Mouse (Mus musculus): ENCODE data around the gene Pm20d1. TPM values are rescaled to one million over a fixed set of nuclear protein-coding genes. Genes with fewer than 3 reads are reported as not detected.

The Pm20d1 gene
- total and polyA plus RNA-seq, 3 experiments, result 0.17 to 0.53 (median 0.21) TPM

DNA sequence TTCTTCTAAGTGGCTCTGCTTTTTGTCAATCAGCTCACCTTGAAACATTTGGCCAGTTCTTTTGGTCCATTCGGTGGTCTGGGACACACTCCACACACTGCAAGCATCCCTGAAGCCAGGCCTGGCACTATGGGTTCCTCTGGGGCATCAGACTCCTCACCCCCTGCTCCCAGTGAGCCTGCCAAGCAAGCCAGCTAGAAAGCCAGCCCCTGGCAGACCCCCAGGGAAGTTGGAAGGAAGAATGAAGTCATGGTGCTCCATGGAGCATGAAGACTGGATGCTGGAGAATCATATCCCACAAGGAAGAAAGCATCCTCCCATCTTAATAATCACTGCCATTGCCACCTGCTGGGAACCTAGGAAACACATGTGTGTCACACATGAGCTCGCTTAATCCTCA, 48.5 kb upstream of the Pm20d1 start:
- Histone ChIP-seq H3K9me3 (replicated peaks; ENCODE audit: low read length) (no peaks in the 10 kb centered on the region), H3K36me3 (replicated peaks in 1 of 2; ENCODE audit: control insufficient read depth in 1 of 2, insufficient read depth in 1 of 2, low read length in 1 of 2) (no peaks in the 10 kb centered on the region), H3K79me2 (replicated peaks; ENCODE audit: control insufficient read depth, extremely low read depth, insufficient read depth, poor library complexity, severe bottlenecking) (no peaks in the 10 kb centered on the region), H3K9ac (ENCODE audit: insufficient read depth, low read depth) (no peak overlapping the region), H3K4me1 (ENCODE audit: control insufficient read depth in 1 of 2, insufficient read depth in 2 of 2) (peaks cover 3 to 65% of the 10 kb centered on the region in 2 experiments), H3K27me3 (replicated peaks) (peaks cover 2% of the 10 kb centered on the region), H3K27ac (ENCODE audit: insufficient read depth, low read depth) (no peak overlapping the region), H3K4me3 (replicated peaks in 1 of 3; ENCODE audit: low read depth in 2 of 3, low read length in 2 of 3, poor library complexity in 1 of 3) (no peak overlapping the region), H3K4me2 (ENCODE audit: insufficient read depth, low read depth, poor library complexity, severe bottlenecking) (no peak overlapping the region)
- TF ChIP-seq ZMIZ1 (IDR thresholded peaks at IDR 0.05; ENCODE audit: low read depth, low read length), result no peak
- no peak for TF ChIP-seq KAT2A (IDR thresholded peaks at IDR 0.05; ENCODE audit: insufficient replicate concordance, low read length)
- TF ChIP-seq CHD1 (IDR thresholded peaks at IDR 0.05; ENCODE audit: low read depth, low read length), result no peak
- TF ChIP-seq GABPA (IDR thresholded peaks at IDR 0.05; ENCODE audit: insufficient replicate concordance, low read depth, low read length), result no peak
- TF ChIP-seq ZNF384 (IDR thresholded peaks at IDR 0.05; ENCODE audit: low read depth, low read length), result no peak
- no peak for TF ChIP-seq MXI1 (IDR thresholded peaks at IDR 0.05; ENCODE audit: low read depth, low read length)
- TF ChIP-seq USF2 (conservative IDR thresholded peaks at IDR 0.05; ENCODE audit: low read depth, low read length), result no peak
- TF ChIP-seq SMC3 (IDR thresholded peaks at IDR 0.05; ENCODE audit: low read depth, low read length), result no peak
- no peak for TF ChIP-seq RAD21 (IDR thresholded peaks at IDR 0.05; ENCODE audit: low read depth, low read length)
- TF ChIP-seq ETS1 (conservative IDR thresholded peaks at IDR 0.05; ENCODE audit: low read depth, low read length), result no peak
- TF ChIP-seq TCF12 (IDR thresholded peaks at IDR 0.05; ENCODE audit: low read depth, low read length), result no peak
- TF ChIP-seq ZC3H11A (IDR thresholded peaks at IDR 0.05; ENCODE audit: low read depth, low read length), result no peak
- TF ChIP-seq JUN (IDR thresholded peaks at IDR 0.05; ENCODE audit: insufficient read depth, low read depth, low read length), result no peak
- no peak for TF ChIP-seq NRF1 (IDR thresholded peaks at IDR 0.05; ENCODE audit: low read depth, low read length)
- TF ChIP-seq RCOR1 (conservative IDR thresholded peaks at IDR 0.05; ENCODE audit: low read depth, low read length), result no peak
- TF ChIP-seq IRF4 (IDR thresholded peaks at IDR 0.05; ENCODE audit: low read depth, low read length), result no peak
- TF ChIP-seq ZKSCAN1 (IDR thresholded peaks at IDR 0.05; ENCODE audit: borderline replicate concordance, low read depth, low read length), result no peak
- no peak for TF ChIP-seq MEF2A (IDR thresholded peaks at IDR 0.05; ENCODE audit: borderline replicate concordance, low read depth, low read length)
- no peak for DNase-seq (ENCODE audit: extremely low read depth)
- in situ Hi-C loops (cut with MboI; ENCODE audit: low pct_ligation_motif_present, low pct_unique_long_range_greater_than_20kb, low sequenced_read_pairs) (loop anchor here (5.0 kb wide), 1 partner anchor 86 kb away; no protein-coding TSS in a partner anchor), dilution Hi-C loops (cut with MboI; ENCODE audit: extremely low pct_ligation_motif_present, extremely low pct_unique_long_range_greater_than_20kb, low sequenced_read_pairs) (no loop called here)

DNA sequence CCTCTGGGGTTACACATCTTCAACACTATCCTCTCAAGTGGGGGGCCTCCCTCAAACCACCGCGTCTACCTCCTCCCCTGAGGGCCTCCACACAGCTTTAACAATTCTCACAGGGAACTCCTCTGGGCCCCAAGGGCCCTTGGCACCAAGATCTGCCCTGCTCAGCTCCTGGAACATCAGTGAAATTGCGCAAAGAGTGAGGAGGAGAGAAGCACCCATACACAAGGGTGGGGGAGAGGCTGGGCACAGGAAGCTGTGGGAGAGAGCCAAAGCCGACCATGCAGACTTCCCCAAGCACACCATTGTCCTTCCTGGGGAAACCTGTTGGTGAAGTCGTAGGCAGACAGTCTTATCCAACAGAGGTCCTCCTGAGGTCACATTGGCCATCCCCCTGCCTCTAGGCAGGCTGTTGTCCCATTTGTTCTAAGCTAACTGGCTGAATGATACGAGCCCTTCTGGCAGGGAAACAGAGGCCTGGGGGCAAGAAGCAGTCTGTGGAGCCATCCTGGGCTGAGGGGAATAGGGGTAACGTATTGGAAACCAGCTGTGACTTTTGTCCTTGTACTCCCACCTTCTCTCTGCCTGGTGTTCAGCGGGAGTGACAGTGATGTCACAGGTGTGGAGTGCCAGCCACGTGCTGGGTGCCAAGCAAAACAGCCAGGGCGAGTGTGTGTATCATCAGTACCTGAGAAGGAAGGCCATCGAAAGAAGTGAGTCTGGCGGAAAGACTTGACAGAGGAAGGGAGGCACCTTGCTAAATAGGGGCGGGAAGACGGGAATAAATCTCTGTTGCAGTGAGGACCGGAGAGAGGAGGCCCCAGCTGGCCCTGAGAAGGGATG, 47.3 kb upstream of the Pm20d1 start:
- no peaks in the 10 kb centered on the region for H3K9me3 ChIP-seq (replicated peaks; ENCODE audit: low read length)
- TF ChIP-seq MEF2A (IDR thresholded peaks at IDR 0.05; ENCODE audit: borderline replicate concordance, low read depth, low read length), result no peak
- no peak for TF ChIP-seq RAD21 (IDR thresholded peaks at IDR 0.05; ENCODE audit: low read depth, low read length)
- TF ChIP-seq MAX (IDR thresholded peaks at IDR 0.05; ENCODE audit: low read length), result no peak
- no peak for TF ChIP-seq CHD1 (IDR thresholded peaks at IDR 0.05; ENCODE audit: low read depth, low read length)
- no peak for TF ChIP-seq CTCF (conservative IDR thresholded peaks at IDR 0.05 in 1 of 2, IDR thresholded peaks at IDR 0.05 in 1 of 2; ENCODE audit: low read depth in 2 of 2, low read length in 2 of 2)
- no peak for TF ChIP-seq MYC (IDR thresholded peaks at IDR 0.05; ENCODE audit: low read depth, low read length)
- TF ChIP-seq MAZ (IDR thresholded peaks at IDR 0.05; ENCODE audit: low read depth, low read length), result no peak
- no peak for TF ChIP-seq HCFC1 (IDR thresholded peaks at IDR 0.05; ENCODE audit: low read depth, low read length)
- no peak for TF ChIP-seq RCOR1 (conservative IDR thresholded peaks at IDR 0.05; ENCODE audit: low read depth, low read length)
- no peak for TF ChIP-seq SMC3 (IDR thresholded peaks at IDR 0.05; ENCODE audit: low read depth, low read length)
- TF ChIP-seq ZNF384 (IDR thresholded peaks at IDR 0.05; ENCODE audit: low read depth, low read length), result no peak
- TF ChIP-seq E2F4 (IDR thresholded peaks at IDR 0.05; ENCODE audit: insufficient replicate concordance, low read depth, low read length), result no peak
- no peak for TF ChIP-seq SIN3A (IDR thresholded peaks at IDR 0.05; ENCODE audit: low read length)
- TF ChIP-seq NRF1 (IDR thresholded peaks at IDR 0.05; ENCODE audit: low read depth, low read length), result no peak
- no peaks in the 10 kb centered on the region for H3K36me3 ChIP-seq (replicated peaks in 1 of 2; ENCODE audit: control insufficient read depth in 1 of 2, insufficient read depth in 1 of 2, low read length in 1 of 2)
- in situ Hi-C loops (cut with MboI; ENCODE audit: low pct_ligation_motif_present, low pct_unique_long_range_greater_than_20kb, low sequenced_read_pairs), result loop anchor here (5.0 kb wide), 1 partner anchor 88 kb away; no protein-coding TSS in a partner anchor
- H3K79me2 ChIP-seq (replicated peaks; ENCODE audit: control insufficient read depth, extremely low read depth, insufficient read depth, poor library complexity, severe bottlenecking), result no peaks in the 10 kb centered on the region
- no peak for DNase-seq (ENCODE audit: extremely low read depth)
- H3K4me1 ChIP-seq (ENCODE audit: control insufficient read depth in 1 of 2, insufficient read depth in 2 of 2), result peaks cover 5 to 71% of the 10 kb centered on the region in 2 experiments
- no peak overlapping the region for H3K9ac ChIP-seq (ENCODE audit: insufficient read depth, low read depth)
- no peak overlapping the region for H3K4me3 ChIP-seq (replicated peaks in 1 of 3; ENCODE audit: low read depth in 2 of 3, low read length in 2 of 3, poor library complexity in 1 of 3)
- H3K27ac ChIP-seq (ENCODE audit: insufficient read depth, low read depth), result no peak overlapping the region
- H3K4me2 ChIP-seq (ENCODE audit: insufficient read depth, low read depth, poor library complexity, severe bottlenecking), result no peak overlapping the region
- dilution Hi-C loops (cut with MboI; ENCODE audit: extremely low pct_ligation_motif_present, extremely low pct_unique_long_range_greater_than_20kb, low sequenced_read_pairs), result no loop called here
- peaks cover 2% of the 10 kb centered on the region for H3K27me3 ChIP-seq (replicated peaks)
